In genomic region chr15:96772701-96773100, GRCm38 (mm10) we compare ENCODE assay signal across 29 mouse cellular contexts.
A peak's percentile ranks its signal among the peaks of the same experiment; 100 is the strongest.
DNase-seq lines count a peak whose midpoint lies in the region; ATAC-seq lines count a peak whose summit lies in the region.
"Had no signal": no experiment of that assay in that cellular context is flagged by ENCODE, and none has a peak within 500 bp of the region (broad histone marks: within the 10 kb centered on the region; RNA-seq: fewer than 3 reads in every experiment).

No protein-coding gene starts in this region.

- no peak overlapping the region for H3K9ac ChIP-seq in heart, embryonic 11.5 days (ENCODE audit: low read depth, low read length)
- no peak overlapping the region for H3K9ac ChIP-seq in lung, embryonic 15.5 days
- H3K9ac ChIP-seq: embryonic facial prominence, embryonic 12.5 days; hindbrain, embryonic 14.5 days; limb, embryonic 13.5 days; neural tube, embryonic 15.5 days had no signal

- H3K4me1 ChIP-seq in heart, embryonic 11.5 days (ENCODE audit: control insufficient read depth, insufficient read depth, low read length), result peaks cover 36% of the 10 kb centered on the region
- H3K4me1 ChIP-seq in lung, embryonic 15.5 days, result peaks cover 14% of the 10 kb centered on the region
- H3K4me1 ChIP-seq: embryonic facial prominence, embryonic 12.5 days had no signal

- H3K9me3 ChIP-seq in heart, embryonic 11.5 days (replicated peaks; ENCODE audit: control insufficient read depth, low read length), result no peaks in the 10 kb centered on the region
- H3K9me3 ChIP-seq in lung, embryonic 15.5 days, result no peaks in the 10 kb centered on the region
- H3K9me3 ChIP-seq: embryonic facial prominence, embryonic 12.5 days; limb, embryonic 13.5 days; neural tube, embryonic 15.5 days had no signal

- H3K4me3 ChIP-seq in heart, embryonic 11.5 days (ENCODE audit: low read depth, low read length), result no peak overlapping the region
- no peak overlapping the region for H3K4me3 ChIP-seq in lung, embryonic 15.5 days
- H3K4me3 ChIP-seq: embryonic facial prominence, embryonic 12.5 days; limb, embryonic 13.5 days; megakaryocyte, embryonic 14.5 days; neural tube, embryonic 15.5 days had no signal

- intact Hi-C loops in heart, postnatal 14 days (cut with DNase I), result no loop called here

- H3K36me3 ChIP-seq in heart, embryonic 11.5 days (ENCODE audit: control insufficient read depth, insufficient read depth, low read length), result no peaks in the 10 kb centered on the region
- no peaks in the 10 kb centered on the region for H3K36me3 ChIP-seq in lung, embryonic 15.5 days
- H3K36me3 ChIP-seq: embryonic facial prominence, embryonic 12.5 days; limb, embryonic 13.5 days; neural tube, embryonic 15.5 days had no signal

- peak; percentile 40 for DNase-seq in gastrocnemius, adult 8-10 months (ENCODE audit: low spot score in 2 of 2)
- DNase-seq in gastrocnemius, postnatal 4 days (ENCODE audit: low spot score in 2 of 2), result no peak
- DNase-seq in heart, postnatal 14 days, result no peak
- DNase-seq in lung, postnatal 25 days (ENCODE audit: low spot score), result no peak
- peak; percentile 80 for DNase-seq in skeletal muscle tissue, adult 2 months (ENCODE audit: low read depth, low spot score)
- DNase-seq in layer of hippocampus, postnatal 14 days (ENCODE audit: low spot score in 2 of 2), result no peak
- DNase-seq: adrenal gland, postnatal 25 days; cerebellum, adult 11-12 months; cerebellum, adult 9-11 months; embryo, embryonic 11 days; kidney, adult 11 months; kidney, postnatal 14 days; layer of hippocampus, adult 9-11 months; lung, postnatal 4 days; midbrain, embryonic 14.5 days; retina, postnatal 1 day; right cerebral cortex, postnatal 25 days; thymus, adult 18-20 months; thymus, postnatal 25 days had no signal

- 58% methylated on average over 8 of the region's 8 CpGs for WGBS in heart, embryonic 11.5 days (ENCODE audit: insufficient replicate concordance)
- WGBS in lung, embryonic 15.5 days, result 58% methylated on average over 8 of the region's 8 CpGs

- H3K27ac ChIP-seq in heart, embryonic 11.5 days (ENCODE audit: low read depth, low read length), result 0 out of 2 replicates have a peak overlapping the region, but pooled peaks have one; percentile 54
- H3K27ac ChIP-seq in lung, embryonic 15.5 days, result peak overlapping the region; percentile 82; the same call in 1 of the 2 replicates
- H3K27ac ChIP-seq: embryonic facial prominence, embryonic 12.5 days; hindbrain, embryonic 14.5 days; limb, embryonic 13.5 days; neural tube, embryonic 15.5 days; stomach, postnatal 0 days had no signal

- H3K27me3 ChIP-seq in heart, embryonic 11.5 days (ENCODE audit: control insufficient read depth, insufficient read depth, low read length), result no peaks in the 10 kb centered on the region
- no peaks in the 10 kb centered on the region for H3K27me3 ChIP-seq in lung, embryonic 15.5 days
- H3K27me3 ChIP-seq: embryonic facial prominence, embryonic 12.5 days; limb, embryonic 13.5 days; neural tube, embryonic 15.5 days had no signal

- H3K4me2 ChIP-seq in heart, embryonic 11.5 days, result no peak overlapping the region
- H3K4me2 ChIP-seq in lung, embryonic 15.5 days, result no peak overlapping the region
- H3K4me2 ChIP-seq: embryonic facial prominence, embryonic 12.5 days; hindbrain, embryonic 14.5 days; limb, embryonic 13.5 days; liver, embryonic 11.5 days; neural tube, embryonic 15.5 days had no signal

- ATAC-seq in heart, embryonic 11.5 days (replicated peaks; ENCODE audit: insufficient number of reproducible peaks, low FRiP score, low TSS enrichment), result no peak
- no peak for ATAC-seq in lung, embryonic 15.5 days (ENCODE audit: borderline replicate concordance, extremely low read depth, low FRiP score, low TSS enrichment)
- ATAC-seq: forebrain, embryonic 14.5 days had no signal

Comparison
In these comparisons a context has a peak if more than half of its experiments do, and no peak if none do; other contexts are left out.
1. DNase-seq: peak in gastrocnemius, adult 8-10 months (2 of 2) and skeletal muscle tissue, adult 2 months (single experiment); none in gastrocnemius, postnatal 4 days (0 of 2), heart, postnatal 14 days (0 of 2), lung, postnatal 25 days (single experiment) and layer of hippocampus, postnatal 14 days (0 of 2).